Mouse (Mus musculus) liver, embryonic 11.5 days (tissue): Measurements from ENCODE around the gene Dbx2. TPM values are rescaled to one million over a fixed set of nuclear protein-coding genes. Genes with fewer than 3 reads are reported as not detected.

Source experiments
- ATAC-seq: fragments of 200-750 bp; cut with Nextera tagmentation; replicated peaks from 2 replicates; pipeline ENCODE4 v1.8.0; 2017; ENCODE audit warnings: moderate number of reproducible peaks, mild to moderate bottlenecking, moderate TSS enrichment, moderate library complexity; ENCODE audit not compliant: low FRiP score
- DNase-seq: peaks from one replicate; pipeline ENCODE4 v3.0.0-alpha.2; 2017; ENCODE audit warnings: low spot score
- H3K27ac ChIP-seq: fragments of 300-500 bp; sonication (generic); 2 replicates; pipeline ENCODE4 v1.5.1; 2014; ENCODE audit warnings: mild to moderate bottlenecking, low read depth, low read length, control low read depth
- H3K27me3 ChIP-seq: fragments of 300-500 bp; sonication (generic); replicated peaks from 2 replicates; pipeline ENCODE4 v1.6.1; 2014; ENCODE audit warnings: low read length, mixed read lengths; ENCODE audit not compliant: control insufficient read depth, insufficient read depth
- H3K36me3 ChIP-seq: fragments of 300-500 bp; sonication (generic); 2 replicates; pipeline ENCODE4 v1.6.1; 2014; ENCODE audit warnings: mild to moderate bottlenecking, low read length, moderate library complexity, mixed read lengths; ENCODE audit not compliant: control insufficient read depth, insufficient read depth
- H3K4me1 ChIP-seq: fragments of 300-500 bp; sonication (generic); replicated peaks from 2 replicates; pipeline ENCODE4 v1.6.1; 2014; ENCODE audit warnings: low read length, mixed read lengths; ENCODE audit not compliant: control insufficient read depth, insufficient read depth
- H3K4me2 ChIP-seq: fragments of 300-500 bp; sonication (generic); 2 replicates; pipeline ENCODE4 v1.6.1; 2014; ENCODE audit warnings: mild to moderate bottlenecking, control low read depth, moderate library complexity
- H3K4me3 ChIP-seq: fragments of 300-500 bp; sonication (generic); 2 replicates; pipeline ENCODE4 v1.5.1; 2014; ENCODE audit warnings: low read depth, low read length, control low read depth
- H3K9ac ChIP-seq: fragments of 300-500 bp; sonication (generic); 2 replicates; pipeline ENCODE4 v1.6.1; 2014; ENCODE audit warnings: low read depth, low read length, control low read depth
- H3K9me3 ChIP-seq: fragments of 300-500 bp; sonication (generic); 2 replicates; pipeline ENCODE4 v1.6.1; 2016; ENCODE audit warnings: low read length, inconsistent platforms, mixed read lengths; ENCODE audit not compliant: control insufficient read depth
- WGBS: fragments of 180-500 bp; shearing (Covaris S2); extraction: QIAGEN DNeasy Blood & Tissue Kit; methylation state at CpG from one replicate; pipeline ENCODE4 v1.1.7; 2014; 5-methylcytosine and 5-hydroxymethylcytosine counted together
- polyA plus RNA-seq: library from polyadenylated mRNA; unstranded; fragments of >200 nt; fragmentation: Nextera tagmentation; extraction: Ambion mirVana; gene quantifications from 2 replicates; pipeline ENCODE4 v1.2.1, GENCODE M21; 2014

Dbx2 gene
- polyA plus RNA-seq, 1 experiment from 2014 or later, result not detected

GRCm38 (mm10) chr15:95586906-95587305 lies 68.9 kb downstream of the Dbx2 start:
- 85% methylated on average over 15 of the region's 15 CpGs for WGBS
- no peak overlapping the region for H3K27ac ChIP-seq
- no peaks in the 10 kb centered on the region for H3K27me3 ChIP-seq
- no peak for DNase-seq
- no peaks in the 10 kb centered on the region for H3K36me3 ChIP-seq
- H3K4me1 ChIP-seq, result no peaks in the 10 kb centered on the region
- no peaks in the 10 kb centered on the region for H3K9me3 ChIP-seq
- H3K9ac ChIP-seq, result no peak overlapping the region
- ATAC-seq, result no peak
- no peak overlapping the region for H3K4me2 ChIP-seq
- H3K4me3 ChIP-seq, result no peak overlapping the region

- no peak overlapping the region for H3K27ac ChIP-seq
- H3K4me2 ChIP-seq, result no peak overlapping the region
- no peak overlapping the region for H3K4me3 ChIP-seq
- no peaks in the 10 kb centered on the region for H3K36me3 ChIP-seq
- no peaks in the 10 kb centered on the region for H3K4me1 ChIP-seq
- DNase-seq (no peak), ATAC-seq (no peak)
- H3K9me3 ChIP-seq, result no peaks in the 10 kb centered on the region
- no peaks in the 10 kb centered on the region for H3K27me3 ChIP-seq
- H3K9ac ChIP-seq, result no peak overlapping the region
- 62% methylated on average over 4 of the region's 4 CpGs for WGBS
Observed at GRCm38 (mm10) chr15:95584891-95585290, 70.9 kb downstream of the Dbx2 start.

GRCm38 (mm10) chr15:95574661-95575060 lies 81.1 kb downstream of the Dbx2 start:
- no peaks in the 10 kb centered on the region for H3K4me1 ChIP-seq
- H3K9me3 ChIP-seq, result no peaks in the 10 kb centered on the region
- H3K9ac ChIP-seq, result no peak overlapping the region
- 17% methylated on average over 5 of the region's 5 CpGs for WGBS
- DNase-seq (no peak), ATAC-seq (no peak)
- no peaks in the 10 kb centered on the region for H3K27me3 ChIP-seq
- H3K36me3 ChIP-seq, result no peaks in the 10 kb centered on the region
- H3K4me2 ChIP-seq, result no peak overlapping the region
- H3K27ac ChIP-seq, result no peak overlapping the region
- H3K4me3 ChIP-seq, result no peak overlapping the region

Other genes with a start within 250 kb of the Dbx2 start
- 1.8 and 1.9 TPM in 2 replicates for gene Nell2, start 127.4 kb downstream of the Dbx2 start, polyA plus RNA-seq
- 28.3 and 30.1 TPM in 2 replicates for gene Ano6, start 134.9 kb upstream of the Dbx2 start, polyA plus RNA-seq